Mouse (Mus musculus): Measurements from ENCODE around the gene Srgap3. TPM values are rescaled to one million over a fixed set of nuclear protein-coding genes. Genes with fewer than 3 reads are reported as not detected.
A peak's percentile ranks its signal among the peaks of the same experiment; 100 is the strongest.

Gene Srgap3
- total RNA-seq, 2 experiments from 2014 or later, result 0.88 to 4.0 TPM

DNA sequence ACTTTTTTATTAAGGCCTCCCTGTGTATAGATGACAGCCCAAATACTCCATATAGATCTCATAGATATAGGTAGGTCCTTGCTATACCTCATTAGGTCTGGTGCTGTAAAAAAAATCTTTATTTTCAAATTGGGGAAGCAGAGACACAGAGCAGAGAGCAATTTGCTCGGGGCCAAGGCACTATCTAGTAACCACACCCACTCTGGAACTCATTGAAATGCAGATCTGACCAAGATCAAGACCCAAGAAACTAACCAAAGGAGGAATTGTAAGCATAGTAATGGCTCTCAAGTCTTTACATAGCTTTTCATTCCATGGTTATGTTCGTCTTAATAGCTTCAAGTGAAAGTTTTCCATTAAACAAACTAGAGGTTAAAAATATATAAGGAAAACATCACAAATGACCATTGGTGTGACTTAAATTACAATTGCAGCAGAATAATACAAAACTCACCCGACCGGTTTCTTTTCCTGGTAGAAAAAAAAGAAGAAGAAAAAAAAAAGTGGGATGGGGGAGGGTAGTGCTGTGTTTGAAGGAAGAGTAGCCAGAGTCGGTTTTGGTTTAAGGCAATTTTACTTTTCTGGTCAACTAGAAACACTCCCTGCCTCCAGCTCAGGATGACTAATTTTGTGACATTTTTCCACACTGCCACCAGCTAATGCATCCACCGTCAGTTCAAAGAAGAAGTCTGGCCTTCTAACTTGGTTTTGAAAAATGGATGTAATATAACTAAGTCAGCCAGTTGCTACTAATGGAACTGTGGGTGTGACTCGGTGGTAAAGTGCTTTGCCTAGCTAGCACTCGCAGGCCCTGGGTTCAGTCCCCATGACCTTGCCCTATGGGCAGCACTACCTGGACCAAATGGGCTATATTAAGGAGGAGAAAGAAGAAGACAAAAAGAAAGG, 3.4 kb upstream of the Srgap3 start:
- ATAC-seq (replicated peaks; ENCODE audit: poor library complexity, severe bottlenecking), result no peak

DNA sequence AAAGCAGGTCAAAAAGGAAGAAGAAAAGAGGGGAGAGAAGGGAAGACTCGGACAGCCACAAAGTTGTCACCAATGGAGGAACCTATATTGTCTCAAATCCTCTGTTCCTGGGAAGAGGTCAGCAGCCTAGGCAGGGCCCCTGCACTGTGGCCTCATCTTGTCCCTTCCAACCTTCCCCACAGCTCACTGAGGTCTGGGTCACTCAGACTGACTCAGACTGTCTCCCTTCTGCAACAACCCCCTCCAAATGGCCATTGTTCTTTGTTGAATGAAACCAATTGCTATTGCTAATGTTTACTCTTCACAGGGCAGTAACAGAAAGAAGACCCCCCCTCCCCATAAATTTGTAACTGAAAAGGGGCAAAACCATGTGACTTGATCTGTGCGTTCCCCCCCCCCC, 2.2 kb upstream of the Srgap3 start:
- ATAC-seq (replicated peaks; ENCODE audit: poor library complexity, severe bottlenecking), result no peak

DNA sequence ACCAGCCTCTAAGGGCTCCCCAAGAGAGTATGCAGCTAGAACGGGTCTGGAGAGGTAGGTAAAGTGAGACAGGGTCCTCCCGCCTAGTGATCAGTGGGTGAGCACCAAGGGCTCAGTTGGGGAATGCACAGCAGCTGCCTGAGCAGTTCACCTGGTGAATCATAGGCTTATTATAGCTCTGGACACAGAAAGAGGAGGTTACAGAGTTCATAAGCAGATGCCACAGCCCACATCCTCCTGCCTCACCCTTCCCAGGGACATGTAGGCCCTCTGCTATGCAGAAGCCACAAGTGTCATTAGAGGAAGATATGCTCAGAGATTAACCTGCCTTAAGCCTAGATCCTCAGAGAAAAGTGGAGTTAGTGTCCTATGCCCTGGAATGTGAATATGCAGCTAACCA, 1.4 kb upstream of the Srgap3 start:
- ATAC-seq (replicated peaks; ENCODE audit: poor library complexity, severe bottlenecking), result no peak

DNA sequence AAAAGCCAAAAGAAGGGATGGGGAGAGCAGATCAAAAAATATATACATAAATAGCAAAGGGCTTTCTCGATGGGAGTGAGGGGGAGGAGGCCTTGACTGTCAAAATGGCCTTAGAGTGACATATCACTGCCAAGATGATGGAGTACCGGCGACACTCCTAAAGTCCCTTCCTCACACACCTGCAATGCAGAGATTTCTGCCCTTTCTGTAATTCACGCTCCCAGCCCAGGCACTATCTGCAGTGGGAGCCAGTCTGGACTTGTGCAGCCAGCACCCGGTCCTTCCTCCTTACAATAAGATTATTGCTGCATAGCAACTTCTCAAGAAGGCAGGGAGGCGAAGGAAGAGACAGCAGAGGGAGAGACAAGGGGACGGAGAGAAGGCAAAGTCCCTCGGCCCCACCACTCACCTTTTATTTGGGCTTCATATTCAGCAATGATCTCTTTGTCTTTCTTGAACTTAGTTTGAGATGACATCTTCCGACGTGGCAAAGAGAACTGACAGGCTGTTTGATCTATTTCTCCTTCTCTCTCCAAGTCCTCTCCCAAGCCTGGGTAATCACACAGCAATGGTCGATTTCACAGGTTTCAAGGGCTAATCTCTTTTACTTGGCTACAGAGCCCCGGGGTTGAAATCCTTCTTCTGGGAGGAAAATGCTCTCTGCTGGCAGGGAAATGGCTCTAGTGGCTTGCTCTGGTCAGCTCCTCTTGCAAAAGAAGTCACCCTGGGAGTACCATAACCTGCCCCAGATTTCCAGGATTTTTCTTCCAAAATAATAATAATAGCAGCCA, 850 bp downstream of the Srgap3 start:
- 0 out of 2 replicates have a peak, but pooled peaks have one; percentile 7 for ATAC-seq (replicated peaks; ENCODE audit: poor library complexity, severe bottlenecking)

DNA sequence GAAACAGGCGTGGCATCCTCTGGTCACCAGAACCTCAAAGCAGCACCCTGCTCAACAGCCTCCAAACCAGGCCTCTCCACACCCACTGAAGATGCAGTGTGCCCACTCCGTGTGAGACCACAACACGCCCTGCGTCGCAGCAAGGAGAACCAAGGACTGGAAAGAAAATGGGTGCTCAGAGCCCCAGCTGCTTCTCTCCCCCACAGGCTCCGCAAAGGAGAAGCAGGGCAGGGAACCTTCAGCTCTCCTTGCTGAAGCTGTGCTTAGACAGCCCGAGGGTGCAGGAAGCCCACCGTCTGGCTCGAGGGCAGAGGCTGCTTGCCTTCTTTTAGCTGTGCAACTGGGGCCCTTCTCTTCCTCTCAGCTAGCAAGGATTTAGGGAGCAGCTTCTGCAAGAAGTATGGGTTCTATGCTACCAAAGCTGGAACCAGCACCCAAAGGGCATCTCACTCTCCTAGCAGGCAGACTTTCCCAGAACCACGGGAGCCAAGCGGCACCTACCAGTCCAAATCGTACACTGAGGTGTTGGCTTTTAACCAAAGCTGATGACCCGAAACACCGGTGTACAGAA, 1.8 kb downstream of the Srgap3 start:
- peak; percentile 39 for ATAC-seq (replicated peaks; ENCODE audit: poor library complexity, severe bottlenecking)

DNA sequence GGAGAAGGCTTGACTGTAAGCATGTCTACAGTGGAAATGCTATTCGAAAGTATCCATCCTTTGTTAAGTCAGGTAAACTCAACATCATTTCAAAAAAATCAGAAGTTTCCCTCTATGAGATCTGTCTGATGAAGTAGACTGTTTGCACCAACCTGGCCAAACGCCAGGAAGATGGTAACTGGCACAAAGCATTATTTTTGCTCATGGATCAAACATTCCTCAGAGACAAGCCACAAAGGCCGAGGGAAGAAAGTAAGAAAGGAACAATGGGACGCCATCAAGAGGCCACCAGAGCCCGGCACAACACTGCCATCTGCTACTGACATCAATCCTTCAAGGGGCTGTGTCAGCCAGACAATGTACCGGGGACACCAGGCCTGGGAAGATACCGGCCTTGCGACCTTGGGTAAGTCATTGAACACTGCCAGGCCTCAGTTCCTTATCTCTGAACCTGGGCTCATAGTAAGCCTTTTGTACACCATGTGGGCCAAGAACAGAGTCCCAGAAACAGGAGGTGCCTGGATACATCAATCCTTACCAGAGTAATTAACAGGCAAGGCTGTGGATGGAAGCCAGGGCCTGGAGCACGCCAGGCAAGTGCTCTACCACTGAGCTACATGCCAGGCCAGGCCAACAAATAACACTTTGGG, 3.3 kb downstream of the Srgap3 start:
- ATAC-seq (replicated peaks; ENCODE audit: poor library complexity, severe bottlenecking), result no peak

DNA sequence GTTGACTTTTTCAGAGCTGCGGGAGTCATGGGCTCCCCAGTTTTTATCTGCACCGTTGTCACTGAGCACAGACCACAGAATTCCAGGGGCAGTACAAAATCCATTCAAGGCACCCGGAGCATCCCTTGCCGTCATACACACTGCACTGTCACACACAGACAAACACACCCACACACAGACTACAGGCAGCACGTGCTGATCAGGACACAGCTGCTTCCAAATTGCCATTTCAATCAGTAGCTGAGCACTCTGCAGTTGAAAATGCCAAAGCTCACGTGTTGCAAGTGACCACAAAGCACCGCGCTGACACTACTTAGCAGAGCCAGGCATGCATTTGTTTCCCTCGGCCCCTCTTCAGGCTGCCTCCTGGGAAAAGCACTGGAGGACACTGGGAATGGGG, 7.8 kb downstream of the Srgap3 start:
- ATAC-seq (replicated peaks; ENCODE audit: poor library complexity, severe bottlenecking), result no peak

DNA sequence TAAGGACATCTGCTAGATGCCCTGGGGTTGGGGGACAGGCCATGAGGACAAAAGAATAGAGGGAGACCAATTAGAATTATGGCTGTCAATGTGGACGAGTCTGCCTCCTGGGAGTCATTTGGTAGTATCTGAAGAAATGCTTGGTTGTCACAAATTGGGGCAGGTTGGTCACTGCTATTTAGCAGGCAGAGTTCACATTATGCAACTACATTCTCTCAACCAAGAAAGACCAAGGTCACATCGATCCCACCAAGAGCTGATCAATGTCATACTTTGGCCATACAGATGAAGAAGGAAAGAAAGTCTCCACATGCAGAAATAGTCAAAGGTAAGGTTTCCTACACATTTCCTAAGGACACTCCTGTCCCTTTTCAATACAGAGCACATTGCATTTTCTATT, 9.3 kb downstream of the Srgap3 start:
- ATAC-seq (replicated peaks; ENCODE audit: poor library complexity, severe bottlenecking), result no peak

DNA sequence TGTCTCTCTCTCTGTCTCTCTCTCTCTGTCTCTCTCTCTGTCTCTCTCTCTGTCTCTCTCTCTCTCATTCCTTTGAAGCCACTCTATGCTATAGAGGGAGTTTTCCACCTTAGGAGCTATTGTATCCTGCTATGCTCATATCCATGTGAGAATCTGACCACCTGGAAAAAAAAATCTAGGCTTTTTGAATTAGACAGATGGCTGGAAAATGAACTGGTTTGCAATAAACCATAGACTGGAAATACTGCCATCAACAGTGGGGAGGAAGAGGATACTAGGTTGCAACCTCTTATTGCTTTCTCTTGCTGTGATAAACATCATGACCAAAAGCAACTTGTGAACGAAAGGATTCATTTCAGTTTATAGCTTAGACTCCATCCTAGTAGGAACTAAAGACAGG, 12.6 kb downstream of the Srgap3 start:
- no peak for ATAC-seq (replicated peaks; ENCODE audit: poor library complexity, severe bottlenecking)

DNA sequence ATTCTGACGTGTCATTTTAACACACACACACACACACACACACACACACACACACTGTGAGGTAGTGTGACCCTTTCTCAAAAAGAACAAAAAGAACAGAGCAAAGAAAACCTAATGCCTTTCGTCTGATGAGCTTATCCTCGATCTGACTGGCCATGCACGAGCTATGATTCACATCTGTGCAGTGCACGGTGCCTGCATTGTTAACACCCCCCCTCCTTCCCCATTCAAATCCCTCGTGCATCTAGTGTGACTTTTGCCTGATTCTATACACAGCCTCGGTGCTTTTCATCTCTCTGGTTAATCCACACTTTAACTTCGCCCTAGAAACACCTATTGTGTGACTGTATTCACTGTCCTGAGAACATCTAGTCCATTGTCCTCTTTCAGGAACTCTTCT, 14.5 kb downstream of the Srgap3 start:
- no peak for ATAC-seq (replicated peaks; ENCODE audit: poor library complexity, severe bottlenecking)

DNA sequence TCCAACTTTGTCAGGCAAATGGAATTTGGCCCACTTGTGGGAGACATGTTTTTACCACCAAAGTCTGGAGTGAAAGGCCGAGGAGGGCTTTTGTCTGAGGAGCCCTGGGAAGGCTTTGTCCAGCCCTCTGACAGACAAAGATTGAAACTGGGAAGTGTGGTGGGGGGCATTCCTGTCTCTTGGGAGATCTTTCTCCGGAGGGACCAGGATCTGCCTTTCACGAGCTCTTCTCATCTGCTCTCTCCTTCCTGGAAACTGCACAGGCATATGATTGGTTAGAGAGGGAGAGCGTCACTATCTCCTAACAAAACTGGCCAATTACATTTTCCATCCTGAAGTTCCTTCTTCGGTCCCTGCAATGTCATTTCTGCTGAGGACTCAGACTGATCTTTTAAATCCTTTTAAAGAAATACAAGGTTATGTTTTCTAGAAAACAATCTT, 17.0 kb downstream of the Srgap3 start:
- ATAC-seq (replicated peaks; ENCODE audit: poor library complexity, severe bottlenecking), result 0 out of 2 replicates have a peak, but pooled peaks have one; percentile 20

DNA sequence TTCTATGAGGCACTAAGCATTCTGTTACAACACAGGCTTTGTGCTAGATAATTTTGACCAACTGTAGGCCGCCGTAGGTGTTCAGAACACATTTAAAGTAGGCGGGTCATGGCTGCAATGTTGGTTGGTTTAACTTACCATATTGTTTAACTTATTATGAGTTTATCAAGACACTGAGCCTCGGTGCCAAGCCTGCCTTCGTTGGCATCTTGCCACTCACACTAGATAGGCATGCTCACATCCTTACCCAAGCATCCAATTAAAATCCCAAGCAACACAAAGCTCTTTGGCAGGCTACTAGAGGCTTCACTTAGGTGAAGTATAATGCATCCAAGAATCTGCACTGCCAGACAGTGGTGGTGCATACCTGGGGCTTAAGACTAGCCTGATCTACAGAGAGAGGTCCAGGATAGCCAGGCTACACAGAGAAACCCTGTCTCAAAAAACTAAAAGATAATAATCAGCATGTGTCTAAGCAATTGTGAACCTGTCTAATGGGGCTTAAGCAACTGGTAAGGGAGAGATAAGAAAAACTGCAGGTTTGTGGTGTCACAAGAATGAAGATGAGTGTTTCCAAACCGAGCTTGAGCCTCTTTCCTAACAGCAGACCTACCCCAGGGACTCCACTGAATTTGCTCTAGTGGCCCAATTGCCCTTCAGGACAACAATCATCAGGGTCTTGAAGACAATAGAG, 17.6 kb downstream of the Srgap3 start:
- peak; percentile 22; the same call in 1 of the 2 replicates for ATAC-seq (replicated peaks; ENCODE audit: poor library complexity, severe bottlenecking)

DNA sequence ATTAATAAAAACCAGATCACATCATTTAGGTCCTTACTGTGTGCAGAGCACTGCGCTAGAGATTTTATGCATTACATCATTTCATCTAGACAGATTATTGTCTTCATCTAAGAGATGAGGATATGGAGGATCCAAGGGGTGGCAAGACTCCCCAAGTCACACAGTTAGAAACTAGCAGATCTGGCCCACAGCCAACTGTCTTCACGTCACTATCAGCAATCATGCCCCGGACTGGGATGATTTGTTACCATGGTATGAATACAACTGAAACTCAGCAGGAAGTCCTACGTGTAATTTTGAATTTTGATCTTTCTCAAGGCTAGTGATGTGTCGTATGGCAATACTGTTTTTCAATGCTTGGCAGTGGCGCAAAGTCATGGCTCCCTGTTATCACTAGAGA, 18.2 kb downstream of the Srgap3 start:
- ATAC-seq (replicated peaks; ENCODE audit: poor library complexity, severe bottlenecking), result peak; percentile 40

DNA sequence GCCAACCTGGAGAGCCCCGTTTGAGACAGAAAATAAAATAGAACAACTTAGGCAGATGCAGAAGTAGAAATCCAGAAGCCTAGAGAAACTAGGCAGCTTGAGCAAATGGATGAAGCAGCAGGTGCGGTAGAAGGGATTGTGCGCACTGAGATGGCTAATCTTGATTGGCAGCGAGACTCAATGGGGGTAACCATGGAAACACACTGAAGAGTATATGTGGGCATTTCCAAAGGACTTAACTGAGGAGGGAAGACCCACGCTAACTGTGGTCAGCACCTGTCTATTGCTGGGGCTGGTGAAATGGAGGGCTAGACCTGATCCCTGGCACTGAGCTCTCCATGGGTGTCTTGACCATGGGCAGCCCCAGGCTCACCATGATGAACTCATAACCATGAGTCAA, 19.7 kb downstream of the Srgap3 start:
- ATAC-seq (replicated peaks; ENCODE audit: poor library complexity, severe bottlenecking), result no peak

DNA sequence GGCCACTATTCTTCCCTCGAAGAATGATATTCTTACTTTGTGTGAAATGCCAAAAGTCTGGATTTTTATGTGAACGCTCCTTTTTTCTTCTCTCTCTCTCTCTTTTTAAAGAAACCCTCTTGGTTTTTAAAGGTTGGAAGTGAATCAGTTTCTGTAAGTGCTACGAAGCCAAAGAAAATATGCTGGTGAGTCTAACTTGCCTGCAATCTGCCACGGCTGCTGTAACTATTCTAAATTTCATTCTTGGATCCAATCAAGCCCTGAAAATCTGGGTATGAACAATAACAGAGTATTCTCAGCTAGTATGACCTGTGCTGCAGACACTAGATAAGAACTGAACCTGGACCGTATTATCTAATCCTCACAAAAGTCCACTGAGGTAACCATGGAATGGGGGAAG, 21.1 kb downstream of the Srgap3 start:
- no peak for ATAC-seq (replicated peaks; ENCODE audit: poor library complexity, severe bottlenecking)

DNA sequence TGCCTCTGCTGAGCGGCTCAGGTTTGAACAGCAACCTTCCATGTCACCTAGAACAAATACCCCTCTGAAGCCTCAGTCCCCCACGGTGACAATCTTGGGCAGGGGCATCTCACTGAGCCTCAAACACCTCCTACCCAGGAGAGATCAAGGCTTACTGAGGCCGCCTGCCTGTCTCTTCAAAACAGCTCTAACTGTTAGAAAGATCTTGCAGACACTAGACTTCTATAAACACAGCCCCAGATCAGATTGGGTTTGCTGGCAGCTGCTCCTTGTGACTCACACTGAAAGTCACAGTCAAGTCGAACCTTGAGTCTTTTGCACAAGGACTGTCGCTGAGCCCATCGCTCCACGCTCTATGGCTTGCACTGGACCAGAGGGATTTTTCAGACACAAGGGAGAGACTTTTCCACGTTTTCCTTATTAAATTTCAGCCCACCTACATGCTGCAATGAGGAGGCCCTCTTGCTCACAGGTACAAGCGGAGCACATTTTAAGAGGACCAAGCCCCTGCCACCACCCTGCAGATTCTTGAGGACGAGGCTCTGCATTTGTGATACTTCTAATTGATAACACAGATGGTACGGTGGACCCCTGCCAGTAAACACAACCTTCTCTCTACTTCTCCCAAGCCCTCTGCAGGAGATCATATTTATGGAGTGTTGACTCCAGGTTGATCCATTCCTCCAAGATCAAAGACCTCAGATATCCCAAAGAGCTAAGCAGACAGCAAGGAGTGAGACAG, 21.7 kb downstream of the Srgap3 start:
- ATAC-seq (replicated peaks; ENCODE audit: poor library complexity, severe bottlenecking), result no peak

DNA sequence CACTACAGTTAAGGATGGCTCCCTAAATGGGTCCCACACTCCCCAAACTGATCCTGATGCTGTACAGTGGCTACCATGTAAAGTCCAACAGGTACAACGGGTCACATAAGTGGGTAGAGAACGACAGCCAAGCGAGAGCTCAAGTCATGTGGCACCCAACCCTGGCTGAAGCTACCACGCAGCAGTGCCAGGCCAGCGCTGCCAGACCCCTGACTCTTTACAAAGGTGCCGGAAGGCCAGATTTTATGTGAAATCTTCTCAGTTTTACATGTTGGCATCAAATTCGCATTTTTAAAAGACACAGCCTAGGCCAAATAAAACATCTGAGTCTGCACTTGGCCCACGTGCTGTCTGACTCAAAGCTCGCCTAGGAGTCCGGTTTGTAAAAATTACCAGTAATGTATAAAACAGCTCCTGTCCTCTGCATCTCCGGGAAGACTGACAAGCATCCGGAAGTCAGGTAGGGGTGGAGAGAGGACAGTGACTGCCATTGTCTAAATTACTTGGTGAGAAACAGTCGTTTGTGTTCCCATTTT, 22.4 kb downstream of the Srgap3 start:
- ATAC-seq (replicated peaks; ENCODE audit: poor library complexity, severe bottlenecking), result no peak

DNA sequence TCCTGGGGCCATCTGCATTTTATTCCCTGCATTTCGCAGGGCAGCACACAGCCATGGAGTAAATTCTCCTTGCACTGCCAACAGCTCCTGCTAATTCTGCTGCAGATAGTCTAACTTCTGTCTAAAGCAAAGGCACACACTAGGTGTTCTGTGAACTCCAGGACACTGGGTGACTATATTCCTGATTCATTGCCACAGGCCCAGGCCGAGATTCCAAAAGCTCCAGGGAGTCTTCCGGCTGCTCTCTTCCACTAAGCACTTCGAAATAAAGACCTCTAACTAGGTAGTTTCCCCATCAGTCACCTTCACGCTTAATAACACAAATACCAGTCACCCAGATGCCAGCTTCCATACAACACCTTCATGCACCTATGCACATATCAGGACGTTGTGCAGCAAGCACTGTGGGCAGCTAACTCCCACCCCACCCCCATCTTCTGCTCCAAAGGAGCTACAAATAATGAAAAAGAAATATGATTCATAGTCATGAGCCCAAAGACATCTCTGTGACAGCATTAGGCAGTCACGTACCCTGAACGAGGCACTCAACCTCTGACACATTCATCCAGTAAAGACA, 26.4 kb downstream of the Srgap3 start:
- ATAC-seq (replicated peaks; ENCODE audit: poor library complexity, severe bottlenecking), result no peak

DNA sequence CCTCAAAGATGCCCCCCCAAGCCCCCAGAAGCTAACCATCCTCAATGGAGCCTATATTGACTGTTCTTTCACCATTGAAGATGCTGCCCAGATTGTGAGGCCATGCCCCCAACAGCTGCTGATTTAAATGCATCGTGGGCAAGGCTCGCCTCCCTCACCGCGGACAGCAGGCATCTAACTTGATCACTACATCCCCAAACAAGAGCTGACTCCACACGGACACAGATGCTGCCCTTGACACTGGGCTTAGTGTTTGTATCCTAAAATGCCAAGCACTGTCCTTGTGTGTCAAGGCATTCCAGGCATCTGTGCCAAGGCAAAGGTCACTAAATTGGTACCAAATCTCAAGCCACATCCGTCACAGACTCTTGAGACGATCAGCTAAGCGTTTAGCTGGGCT, 29.3 kb downstream of the Srgap3 start:
- ATAC-seq (replicated peaks; ENCODE audit: poor library complexity, severe bottlenecking), result no peak

All from granulocyte monocyte progenitor cell, adult 5-6 weeks (primary cell).